Mouse (Mus musculus) embryonic facial prominence, embryonic 13.5 days (tissue): Measurements from ENCODE around the gene Ddx56. TPM values are rescaled to one million over a fixed set of nuclear protein-coding genes. Genes with fewer than 3 reads are reported as not detected.
A peak's percentile ranks its signal among the peaks of the same experiment; 100 is the strongest.

Experiments
- ATAC-seq: fragments of 200-750 bp; cut with Nextera tagmentation; 2 replicates; pipeline ENCODE4 v1.8.0; 2017; ENCODE audit warnings: low read depth; ENCODE audit not compliant: insufficient number of reproducible peaks, insufficient read depth, low FRiP score, low TSS enrichment
- H3K27ac ChIP-seq: fragments of 300-500 bp; sonication (generic); 2 replicates; pipeline ENCODE4 v1.5.1; 2015; ENCODE audit warnings: moderate library complexity, mild to moderate bottlenecking, inconsistent platforms
- H3K27me3 ChIP-seq: fragments of 300-500 bp; sonication (generic); 2 replicates; pipeline ENCODE4 v1.6.1; 2015; ENCODE audit warnings: mild to moderate bottlenecking, inconsistent platforms
- H3K36me3 ChIP-seq: fragments of 300-500 bp; sonication (generic); 2 replicates; pipeline ENCODE4 v1.6.1; 2015; ENCODE audit warnings: mild to moderate bottlenecking, inconsistent platforms
- H3K4me1 ChIP-seq: fragments of 300-500 bp; sonication (generic); 2 replicates; pipeline ENCODE4 v1.6.1; 2015; ENCODE audit warnings: inconsistent platforms
- H3K4me2 ChIP-seq: fragments of 300-500 bp; sonication (generic); 2 replicates; pipeline ENCODE4 v1.6.1; 2015; ENCODE audit warnings: moderate library complexity, mild to moderate bottlenecking, inconsistent platforms
- H3K4me3 ChIP-seq: fragments of 300-500 bp; sonication (generic); 2 replicates; pipeline ENCODE4 v1.5.1; 2015; ENCODE audit warnings: mild to moderate bottlenecking, inconsistent platforms
- H3K9ac ChIP-seq: fragments of 300-500 bp; sonication (generic); 2 replicates; pipeline ENCODE4 v1.6.1; 2015; ENCODE audit warnings: mild to moderate bottlenecking, inconsistent platforms
- H3K9me3 ChIP-seq: fragments of 300-500 bp; sonication (generic); 2 replicates; pipeline ENCODE4 v1.6.1; 2016; ENCODE audit warnings: inconsistent platforms
- WGBS: fragments of 180-500 bp; shearing (Covaris S2); methylation state at CpG from one replicate; pipeline ENCODE4 v1.1.7; 2015; ENCODE audit warnings: mixed read lengths; 5-methylcytosine and 5-hydroxymethylcytosine counted together
- polyA plus RNA-seq: library from polyadenylated mRNA; unstranded; fragments of >200 nt; fragmentation: Nextera tagmentation; extraction: Ambion mirVana; gene quantifications from 2 replicates; pipeline ENCODE4 v1.2.1, GENCODE M21; 2015

The Ddx56 gene
- polyA plus RNA-seq, 1 experiment from 2014 or later: 97.2 TPM

DNA sequence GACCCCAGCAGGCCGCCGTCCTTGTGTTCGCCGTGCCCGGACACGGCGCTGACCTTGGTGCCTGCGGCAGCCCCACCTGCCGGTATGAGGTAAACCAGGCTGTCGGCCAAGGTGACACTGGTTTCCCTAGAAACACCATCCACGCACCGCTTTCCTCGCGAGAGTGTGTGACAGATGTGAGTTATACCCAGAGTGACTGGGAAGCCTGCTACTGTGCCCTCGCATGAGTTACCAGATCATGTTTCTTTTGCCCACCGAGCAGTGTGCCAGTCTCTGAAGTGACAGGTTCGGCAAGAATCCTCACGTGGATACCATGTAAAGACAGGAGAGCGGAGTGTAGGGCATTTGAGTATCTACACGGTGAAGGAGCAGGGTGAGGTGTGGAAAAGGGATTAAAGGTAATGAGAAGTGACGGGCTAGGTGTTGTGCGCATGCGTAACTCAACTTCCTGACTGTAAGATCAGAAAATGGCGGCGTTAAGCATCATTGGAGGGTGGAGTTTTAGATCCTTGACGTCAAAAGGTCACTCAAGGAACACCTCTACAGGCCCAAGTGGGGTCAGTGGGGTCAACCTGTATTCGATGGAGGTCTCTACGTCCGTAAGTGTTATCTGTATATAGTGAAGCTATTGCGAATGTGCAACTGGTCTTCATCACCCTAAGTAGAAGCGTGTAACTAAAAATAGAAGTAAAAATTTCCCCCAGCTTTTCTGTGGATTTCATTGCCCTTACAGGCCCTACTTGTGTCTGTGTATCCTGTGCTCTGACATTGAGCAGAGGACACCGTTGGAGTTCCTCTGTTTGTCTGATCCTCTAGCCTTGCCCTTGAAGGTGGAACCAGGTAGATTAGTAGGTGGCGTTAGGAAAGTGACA is 24.8 kb upstream of the Ddx56 start:
- Histone ChIP-seq H3K9me3 (no peaks in the 10 kb centered on the region), H3K27ac (peak overlapping the region; percentile 87), H3K27me3 (no peaks in the 10 kb centered on the region), H3K4me3 (peak overlapping the region; percentile 70), H3K36me3 (peaks cover 6% of the 10 kb centered on the region), H3K4me1 (peaks cover 9% of the 10 kb centered on the region; the same call in 1 of the 2 replicates), H3K9ac (peak overlapping the region; percentile 73), H3K4me2 (peak overlapping the region; percentile 76)
- 16% methylated on average over 33 of the region's 33 CpGs for WGBS
- peak; percentile 70 for ATAC-seq

DNA sequence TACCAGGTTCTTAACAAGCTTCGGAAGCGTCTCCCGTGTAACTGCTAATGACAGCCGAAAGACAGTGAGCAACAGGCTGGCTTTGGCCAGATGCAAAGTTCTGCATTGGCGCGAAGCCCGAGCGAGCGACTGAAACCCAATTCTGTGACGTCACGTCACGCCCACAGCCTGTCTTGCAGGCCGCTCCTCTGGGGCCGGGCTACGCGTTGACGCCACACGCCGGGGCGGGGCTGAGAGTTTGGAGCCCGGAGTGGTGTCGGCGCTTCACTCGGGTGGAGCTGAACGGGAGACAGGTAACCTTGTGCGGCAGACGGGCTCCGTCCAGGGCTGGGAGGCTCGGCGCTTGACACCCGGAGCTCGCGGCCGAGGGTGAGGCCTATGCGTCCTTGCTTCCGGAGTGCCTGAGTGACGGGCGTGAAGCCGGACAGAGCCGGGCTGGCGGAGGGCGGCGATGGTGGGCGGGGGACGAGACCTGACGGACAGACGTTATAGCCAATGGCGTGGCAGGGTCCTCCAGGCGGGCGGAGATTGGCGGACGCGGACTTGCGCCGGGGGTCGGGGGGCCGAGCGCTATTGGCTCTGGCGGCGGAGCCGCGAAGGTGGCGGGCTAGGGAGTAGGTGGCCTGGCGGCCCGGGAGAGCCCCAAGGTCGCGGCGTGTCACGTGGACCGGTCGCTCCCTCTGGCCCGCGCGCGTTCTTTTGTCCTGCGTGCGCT is 24.0 kb upstream of the Ddx56 start, which contains the start of gene Ogdh:
TSS of gene Ogdh (plus strand) at position 233 of the 715 bp plus-strand sequence.
- under 1% methylated on average over 77 of the region's 77 CpGs for WGBS
- peak within 1 kb of the TSS; percentile 76 for H3K4me2 ChIP-seq
- H3K9ac ChIP-seq: peak within 1 kb of the TSS; percentile 73
- H3K4me3 ChIP-seq: peak within 1 kb of the TSS; percentile 70
- no peaks in the 10 kb centered on the region for H3K36me3 ChIP-seq
- no peaks in the 10 kb centered on the region for H3K9me3 ChIP-seq
- peaks cover 9% of the 10 kb centered on the region; the same call in 1 of the 2 replicates for H3K4me1 ChIP-seq
- H3K27me3 ChIP-seq: no peaks in the 10 kb centered on the region
- peak within 1 kb of the TSS; percentile 87 for H3K27ac ChIP-seq
- ATAC-seq: peak; percentile 97

DNA sequence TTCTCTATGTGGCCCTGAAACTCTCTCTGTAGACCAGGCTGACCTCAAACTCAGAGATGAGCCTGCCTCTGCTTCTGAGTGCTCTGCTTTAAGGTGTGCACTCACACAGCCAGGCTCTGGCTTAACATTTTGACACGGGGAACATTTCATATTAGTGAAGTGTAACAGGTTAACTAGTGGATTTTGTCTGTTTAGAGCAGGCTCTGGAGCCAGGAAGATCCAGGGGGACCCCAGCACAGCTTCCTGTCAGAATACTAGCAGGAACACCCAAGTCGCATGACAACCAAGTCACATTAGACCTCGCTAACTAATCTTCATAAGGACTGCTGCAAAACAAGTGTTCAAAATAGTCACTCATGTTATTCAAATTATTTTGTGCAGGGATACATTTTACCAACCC is 23.3 kb upstream of the Ddx56 start:
- WGBS: 26% methylated on average over 3 of the region's 3 CpGs
- Histone ChIP-seq H3K27me3 (no peaks in the 10 kb centered on the region), H3K9ac (peak overlapping the region; percentile 73), H3K36me3 (no peaks in the 10 kb centered on the region), H3K4me1 (peaks cover 9% of the 10 kb centered on the region; the same call in 1 of the 2 replicates), H3K4me3 (peak overlapping the region; percentile 70), H3K4me2 (peak overlapping the region; percentile 76), H3K27ac (peak overlapping the region; percentile 87), H3K9me3 (no peaks in the 10 kb centered on the region)
- no peak for ATAC-seq

DNA sequence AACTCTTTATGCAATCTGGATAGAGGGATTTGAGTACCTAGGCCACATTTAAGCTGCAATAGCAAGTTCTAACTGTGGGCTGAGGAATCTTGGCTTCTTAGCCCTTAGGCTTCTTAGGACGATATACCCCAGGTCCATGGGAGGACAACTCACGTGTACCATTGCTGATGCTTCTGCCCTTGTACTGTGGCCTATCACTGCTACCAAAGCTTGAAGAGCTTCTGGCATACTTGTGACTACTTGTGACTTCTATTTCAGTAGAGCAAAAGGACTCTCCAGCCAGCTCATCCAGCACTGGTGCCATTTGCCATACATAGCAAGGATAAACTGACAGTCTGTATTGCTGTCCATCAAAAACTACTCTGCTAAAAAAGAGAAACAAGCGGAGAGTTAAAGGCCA is 22.6 kb upstream of the Ddx56 start:
- peaks cover 9% of the 10 kb centered on the region; the same call in 1 of the 2 replicates for H3K4me1 ChIP-seq
- H3K4me3 ChIP-seq: no peak overlapping the region
- H3K36me3 ChIP-seq: no peaks in the 10 kb centered on the region
- no peak overlapping the region for H3K9ac ChIP-seq
- ATAC-seq: no peak
- 91% methylated on average over 3 of the region's 3 CpGs for WGBS
- no peak overlapping the region for H3K4me2 ChIP-seq
- no peaks in the 10 kb centered on the region for H3K9me3 ChIP-seq
- no peak overlapping the region for H3K27ac ChIP-seq
- no peaks in the 10 kb centered on the region for H3K27me3 ChIP-seq

DNA sequence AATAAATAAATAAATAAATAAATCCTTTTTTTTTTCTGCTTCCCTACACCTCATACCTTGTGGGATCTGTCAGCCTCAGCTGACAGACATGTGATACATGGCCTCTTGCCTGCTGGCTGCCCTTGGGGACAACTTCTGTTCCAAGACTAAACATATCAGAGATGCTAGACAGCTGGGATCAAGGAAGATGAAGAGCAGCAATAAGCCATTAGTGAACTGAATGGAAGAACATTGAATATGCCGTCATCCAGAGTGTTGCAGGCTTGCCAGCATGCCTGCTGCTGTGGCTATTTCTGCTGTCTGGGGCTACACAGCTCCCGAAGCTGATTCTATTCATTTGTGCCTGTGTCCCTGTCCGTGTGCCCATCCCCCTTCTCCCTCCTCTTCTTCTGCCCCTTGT is 15.4 kb upstream of the Ddx56 start:
- WGBS: 74% methylated on average over 3 of the region's 3 CpGs
- Histone ChIP-seq H3K27ac (no peak overlapping the region), H3K4me2 (no peak overlapping the region), H3K36me3 (no peaks in the 10 kb centered on the region), H3K4me1 (no peaks in the 10 kb centered on the region), H3K9me3 (peaks cover 2% of the 10 kb centered on the region; the same call in 1 of the 2 replicates), H3K9ac (no peak overlapping the region), H3K4me3 (no peak overlapping the region), H3K27me3 (no peaks in the 10 kb centered on the region)
- ATAC-seq: no peak

DNA sequence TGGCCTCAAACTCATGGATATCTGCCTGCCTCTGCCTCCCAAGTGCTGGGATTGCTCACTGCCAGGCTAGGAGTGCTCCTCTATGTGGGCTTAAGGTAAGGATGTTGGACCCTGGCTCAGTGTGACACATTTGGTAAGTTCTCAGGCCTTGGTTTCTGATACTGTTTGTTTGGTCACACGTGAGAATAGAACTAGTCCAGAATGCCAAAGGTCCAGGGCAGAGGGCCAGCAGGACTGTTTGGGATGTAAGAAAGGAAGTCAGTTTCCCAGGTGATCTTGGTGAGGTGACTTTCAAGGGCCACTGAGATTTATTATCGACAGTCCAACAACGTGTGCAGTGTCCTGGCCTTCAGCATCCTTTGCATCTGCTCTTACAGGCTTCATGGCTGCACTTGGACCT is 8.9 kb upstream of the Ddx56 start:
- 86% methylated on average over 3 of the region's 3 CpGs for whole genome bisulfite sequencing
- Histone ChIP-seq H3K36me3 (peaks cover 16% of the 10 kb centered on the region), H3K4me1 (peaks cover 13% of the 10 kb centered on the region), H3K9me3 (peaks cover 2% of the 10 kb centered on the region; the same call in 1 of the 2 replicates), H3K9ac (no peak overlapping the region), H3K4me2 (no peak overlapping the region), H3K4me3 (no peak overlapping the region), H3K27ac (no peak overlapping the region), H3K27me3 (no peaks in the 10 kb centered on the region)
- ATAC-seq: no peak

DNA sequence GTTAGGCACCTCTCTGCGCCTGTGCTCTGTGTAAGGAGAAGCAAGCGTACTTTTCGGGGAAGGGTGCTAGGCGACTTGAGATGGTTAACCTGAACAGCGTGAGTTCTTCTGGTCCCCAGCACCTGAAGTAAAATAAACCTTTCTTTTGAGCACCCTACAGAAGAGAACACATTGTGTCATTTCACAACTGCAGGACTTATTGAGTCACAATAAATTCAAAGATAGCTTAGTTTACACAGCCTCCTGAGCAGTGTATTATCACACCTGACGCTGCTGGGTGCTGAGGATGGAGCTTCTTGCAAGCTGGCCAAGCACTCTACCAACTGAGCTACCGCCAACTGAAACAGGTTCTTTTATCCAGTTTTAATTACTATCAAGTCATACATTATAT is 7.5 kb upstream of the Ddx56 start:
- H3K4me2 ChIP-seq: peak overlapping the region; percentile 88
- H3K27me3 ChIP-seq: no peaks in the 10 kb centered on the region
- H3K4me3 ChIP-seq: peak overlapping the region; percentile 95
- H3K9me3 ChIP-seq: no peaks in the 10 kb centered on the region
- no peak for ATAC-seq
- H3K9ac ChIP-seq: peak overlapping the region; percentile 95
- H3K4me1 ChIP-seq: peaks cover 13% of the 10 kb centered on the region
- WGBS: 30% methylated on average over 7 of the region's 7 CpGs
- peaks cover 28% of the 10 kb centered on the region for H3K36me3 ChIP-seq
- H3K27ac ChIP-seq: 0 out of 2 replicates have a peak overlapping the region, but pooled peaks have one; percentile 55

DNA sequence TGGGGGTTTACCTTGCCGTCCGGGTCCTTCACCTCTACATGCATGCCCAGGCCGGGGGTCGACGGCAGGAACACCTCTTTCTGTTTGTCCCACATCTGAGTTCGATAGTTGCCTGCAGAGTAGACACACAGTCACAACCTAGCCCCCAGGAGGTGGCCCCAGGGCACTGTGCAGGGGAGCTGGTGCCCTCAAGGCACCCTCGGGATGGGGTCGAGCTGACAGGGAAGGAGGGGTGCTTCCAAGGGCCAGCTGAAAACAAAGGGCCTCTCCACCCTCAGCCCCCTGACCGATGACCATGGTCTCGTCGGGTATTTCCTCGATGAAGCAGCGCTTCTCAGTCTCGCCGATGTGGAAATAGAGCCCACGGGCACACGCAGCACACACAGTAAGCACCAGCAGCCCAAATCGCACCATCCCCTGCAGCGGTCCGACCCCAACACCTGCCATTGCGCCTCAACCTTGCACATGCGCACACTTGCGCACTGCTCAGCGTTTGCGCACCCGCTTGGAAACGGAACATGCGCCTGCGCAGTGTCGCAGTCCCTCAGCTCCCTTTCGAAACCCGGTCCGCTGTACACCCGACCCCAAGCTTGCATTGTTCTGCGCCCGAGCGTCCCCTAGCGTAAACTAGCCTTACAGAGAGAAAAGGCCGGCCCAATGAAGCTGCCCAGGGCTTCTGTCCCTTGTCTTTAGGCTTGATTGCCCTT is 7.0 kb upstream of the Ddx56 start, which contains the start of gene Tmed4:
TSS of gene Tmed4 (minus strand) at position 484 of the 707 bp plus-strand sequence.
- H3K4me1 ChIP-seq: peaks cover 13% of the 10 kb centered on the region
- peak within 1 kb of the TSS; percentile 88 for H3K4me2 ChIP-seq
- no peaks in the 10 kb centered on the region for H3K27me3 ChIP-seq
- peak within 1 kb of the TSS; percentile 95 for H3K4me3 ChIP-seq
- peak within 1 kb of the TSS; percentile 95 for H3K9ac ChIP-seq
- peak within 1 kb of the TSS; percentile 55; the same call in 1 of the 2 replicates for H3K27ac ChIP-seq
- no peaks in the 10 kb centered on the region for H3K9me3 ChIP-seq
- H3K36me3 ChIP-seq: peaks cover 28% of the 10 kb centered on the region
- ATAC-seq: peak; percentile 91
- WGBS: under 1% methylated on average over 39 of the region's 39 CpGs

DNA sequence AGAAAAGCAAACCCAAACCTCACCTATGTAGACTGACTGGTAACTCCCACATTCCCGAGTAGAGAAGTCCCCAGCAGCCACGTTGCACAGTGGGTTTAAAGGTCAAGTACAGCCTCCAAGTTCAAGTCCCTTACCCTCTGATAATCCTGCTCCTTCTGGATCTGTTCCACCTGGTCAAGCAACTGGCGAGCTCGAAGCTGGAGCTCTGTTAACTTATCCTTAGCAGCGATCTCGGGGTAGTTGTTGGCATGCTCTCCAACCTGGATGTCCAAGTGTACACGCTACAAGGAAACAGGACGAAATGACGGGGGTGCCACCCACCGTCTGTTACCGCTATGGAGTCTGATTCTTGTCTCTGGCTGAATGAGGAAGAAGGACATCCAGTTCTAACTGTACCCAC is 6.0 kb upstream of the Ddx56 start:
- H3K4me3 ChIP-seq: peak overlapping the region; percentile 95
- no peaks in the 10 kb centered on the region for H3K27me3 ChIP-seq
- H3K4me1 ChIP-seq: peaks cover 13% of the 10 kb centered on the region
- H3K9me3 ChIP-seq: no peaks in the 10 kb centered on the region
- H3K27ac ChIP-seq: no peak overlapping the region
- no peak for ATAC-seq
- H3K4me2 ChIP-seq: peak overlapping the region; percentile 88
- H3K9ac ChIP-seq: peak overlapping the region; percentile 95
- peaks cover 28% of the 10 kb centered on the region for H3K36me3 ChIP-seq
- 62% methylated on average over 11 of the region's 11 CpGs for WGBS

DNA sequence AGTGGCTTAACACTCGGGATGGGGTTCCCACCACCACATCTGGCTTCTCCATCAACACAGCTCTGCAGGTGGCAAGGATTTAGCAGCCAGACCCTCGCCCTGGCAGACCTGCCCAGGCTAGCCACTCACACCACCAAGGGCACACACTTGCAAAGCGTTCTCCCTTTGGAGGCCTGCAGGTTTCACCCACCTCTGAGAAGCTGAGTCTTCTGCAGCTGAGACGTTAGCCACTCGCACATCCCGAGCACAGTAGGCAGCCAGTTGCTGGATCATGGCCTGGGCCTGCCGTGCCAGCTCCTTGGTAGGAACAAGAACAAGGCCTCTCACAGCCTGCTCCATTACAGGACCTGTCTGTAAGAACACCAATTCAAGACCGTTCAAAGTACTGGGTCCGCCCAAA is 951 bp downstream of the Ddx56 start:
- Histone ChIP-seq H3K4me2 (peak overlapping the region; percentile 94), H3K9ac (peak overlapping the region; percentile 90), H3K4me3 (peak overlapping the region; percentile 88), H3K4me1 (peaks cover 10% of the 10 kb centered on the region), H3K9me3 (no peaks in the 10 kb centered on the region), H3K27ac (no peak overlapping the region), H3K36me3 (peaks cover 60% of the 10 kb centered on the region), H3K27me3 (no peaks in the 10 kb centered on the region)
- 64% methylated on average over 9 of the region's 9 CpGs for WGBS
- no peak for ATAC-seq

DNA sequence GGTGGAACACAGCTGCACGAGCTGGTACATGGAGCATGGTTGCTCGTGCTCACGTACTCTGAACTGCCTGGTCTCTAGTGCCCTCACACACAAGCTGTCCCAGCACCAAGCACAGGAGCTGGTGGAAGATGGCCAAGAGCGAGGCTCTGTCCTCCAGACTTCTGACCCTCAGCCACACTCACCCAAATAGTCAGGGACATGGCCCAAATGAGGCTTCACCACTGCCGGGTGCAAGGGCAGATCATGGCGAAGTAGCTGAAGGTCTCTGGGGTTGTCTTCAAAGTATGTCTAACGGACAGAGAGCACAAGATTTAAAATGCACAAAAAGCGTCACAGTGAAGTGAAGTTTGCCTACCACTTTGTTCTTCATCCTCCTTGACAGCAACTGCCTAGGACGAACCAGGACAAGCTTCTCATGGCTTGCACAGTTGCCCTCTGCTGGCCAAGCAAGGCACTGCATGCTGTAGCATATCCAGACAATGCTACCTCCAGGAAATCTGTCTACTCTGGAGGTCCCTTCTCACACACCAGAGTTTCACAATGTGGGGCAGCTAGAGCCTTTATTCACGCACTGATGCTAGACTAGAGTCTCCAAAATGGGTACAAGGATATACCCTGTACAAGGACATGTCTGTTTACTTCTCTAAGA is 6.0 kb downstream of the Ddx56 start:
- H3K36me3 ChIP-seq: peaks cover 89% of the 10 kb centered on the region
- no peak overlapping the region for H3K4me2 ChIP-seq

More for the DNA sequence above, 6.0 kb downstream of the Ddx56 start:
- no peak overlapping the region for H3K4me3 ChIP-seq
- ATAC-seq: no peak
- H3K27me3 ChIP-seq: no peaks in the 10 kb centered on the region
- peaks cover 6% of the 10 kb centered on the region for H3K4me1 ChIP-seq
- WGBS: 80% methylated on average over 10 of the region's 10 CpGs
- no peaks in the 10 kb centered on the region for H3K9me3 ChIP-seq
- no peak overlapping the region for H3K27ac ChIP-seq
- H3K9ac ChIP-seq: no peak overlapping the region
